Mouse (Mus musculus) left cerebral cortex, adult 9 months (tissue): ENCODE data around the gene Cacnb2.

Experiments used
- DNase-seq, 2 experiments: peaks; one replicate each; pipeline ENCODE4 v3.0.0; 2022; ENCODE audit warnings: low spot score in 2 of 2

Cacnb2 gene

DNA sequence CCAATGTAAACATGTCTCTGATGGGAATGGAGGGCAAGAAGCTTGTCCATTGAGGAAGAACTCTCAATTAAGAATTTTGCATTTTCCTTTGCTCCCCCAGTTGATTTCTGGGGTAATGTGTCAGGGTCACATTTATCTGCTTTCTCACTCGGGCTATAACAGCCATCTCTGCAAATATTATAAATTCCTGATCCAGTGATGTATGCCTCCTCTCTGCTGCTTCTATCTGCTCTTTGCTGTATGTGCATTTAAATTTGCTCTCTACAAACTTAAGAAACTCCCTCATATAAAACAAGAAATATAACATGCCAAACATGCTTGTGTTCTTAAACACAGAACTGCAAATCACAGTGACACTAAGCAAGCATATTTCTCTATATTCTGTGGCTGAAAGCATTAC lies 171.5 kb downstream of the Cacnb2 start:
- no peak for DNase-seq

DNA sequence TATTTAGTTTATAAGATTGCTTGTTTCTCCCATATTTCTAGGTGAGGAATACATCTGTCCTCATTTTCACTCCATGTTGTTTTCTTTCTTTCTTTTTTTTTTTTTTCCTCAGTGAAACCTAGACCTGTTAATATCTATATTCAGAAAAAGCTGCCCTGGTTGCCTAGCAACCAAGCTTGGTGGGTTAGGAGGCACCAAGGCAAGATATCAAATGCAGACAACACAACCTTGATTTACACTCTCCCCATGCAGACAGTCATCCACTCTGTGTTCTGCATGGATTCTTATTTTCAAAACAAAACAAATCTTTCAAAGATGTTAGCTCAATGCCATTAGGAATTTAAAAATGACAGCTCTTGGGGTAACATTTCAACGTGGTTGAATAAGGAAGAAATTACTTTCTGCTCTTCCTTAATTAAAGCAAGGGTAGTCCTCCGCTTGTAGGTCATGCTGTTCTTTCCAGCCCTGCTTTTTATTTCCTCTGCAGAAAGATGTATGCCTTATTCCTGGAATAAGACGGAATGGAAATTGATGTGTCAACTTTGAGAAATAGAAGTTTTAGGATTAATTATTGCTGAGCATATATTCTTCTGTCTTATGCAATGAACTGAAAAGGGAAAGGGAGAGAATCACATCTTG lies 172.1 kb downstream of the Cacnb2 start:
- DNase-seq = peak in 1 of 2 experiments; percentile 20

DNA sequence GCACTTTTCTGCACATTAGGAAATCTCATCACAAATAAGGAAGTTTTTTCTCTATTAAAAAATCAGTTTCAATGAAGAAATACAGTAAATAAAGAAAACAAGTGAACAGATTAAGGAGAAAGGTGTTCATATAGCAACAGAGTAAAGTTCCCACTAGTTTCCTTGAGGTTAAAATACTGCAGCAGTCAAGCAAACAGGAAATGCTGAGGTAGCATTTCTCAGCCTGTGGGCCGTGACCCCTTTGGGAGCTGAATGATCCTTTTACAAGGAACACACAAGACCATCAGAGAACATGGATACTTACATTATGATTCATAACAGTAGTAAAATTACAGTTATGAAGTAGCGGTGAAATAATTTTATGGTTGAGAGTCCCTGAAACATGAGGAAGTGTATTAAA lies 185.1 kb downstream of the Cacnb2 start:
- no peak for DNase-seq

- DNase-seq = no peak
Measured at GRCm38 (mm10) chr2:14801446-14802046, 198.7 kb downstream of the Cacnb2 start.

DNA sequence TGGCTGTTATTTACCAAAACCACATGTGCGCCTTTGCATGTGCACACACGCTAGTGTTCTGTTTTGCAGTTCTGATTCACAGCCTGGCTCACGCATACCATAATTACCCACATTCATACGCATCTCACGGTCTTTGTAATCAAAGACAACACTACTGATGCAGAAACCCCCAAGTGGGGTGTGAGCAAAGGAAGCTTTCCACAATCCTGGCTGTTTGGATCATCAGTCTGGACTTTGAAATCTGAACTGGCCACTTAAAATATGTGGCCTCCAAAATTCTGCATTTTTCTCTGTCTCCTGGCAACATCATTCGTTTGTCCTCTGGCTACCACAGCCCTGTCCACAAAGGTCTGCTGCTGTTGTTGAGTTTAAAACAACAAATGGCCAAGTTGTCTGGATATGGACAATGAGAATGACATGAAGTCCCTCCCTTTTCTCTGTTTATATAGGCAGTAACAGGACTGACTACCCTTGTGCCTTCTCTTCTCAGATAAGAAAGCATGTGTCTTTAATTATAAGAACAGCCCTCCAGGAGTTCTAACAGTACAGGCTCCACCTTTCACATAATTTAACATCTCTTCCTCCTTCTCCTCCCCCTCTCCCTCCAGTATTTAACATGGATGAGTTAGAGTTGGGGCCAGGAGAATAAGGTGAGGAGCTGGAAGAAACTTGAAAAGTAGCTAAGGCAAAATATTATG lies 204.9 kb downstream of the Cacnb2 start:
- no peak for DNase-seq

- DNase-seq = no peak
Measured at GRCm38 (mm10) chr2:14814977-14815376, 212.1 kb downstream of the Cacnb2 start.

DNA sequence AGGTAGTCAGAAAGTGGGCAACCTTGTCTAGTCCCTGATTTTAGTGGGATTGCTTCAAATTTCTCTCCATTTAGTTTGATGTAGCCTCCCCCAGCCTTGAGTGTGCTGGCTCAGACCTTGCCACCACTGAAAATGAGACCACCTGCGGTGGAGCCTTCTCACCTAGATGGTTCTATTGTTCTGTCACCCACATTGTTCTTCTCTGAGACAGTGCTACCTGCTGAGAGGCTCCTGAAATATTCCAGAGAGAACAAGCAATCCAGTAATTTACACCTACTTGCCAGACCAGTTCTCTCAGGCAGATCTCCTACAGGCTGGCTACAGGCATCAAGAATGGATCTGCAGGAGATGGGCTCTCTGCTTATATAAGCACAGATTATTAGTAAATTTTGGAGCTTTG lies 215.8 kb downstream of the Cacnb2 start:
- no peak for DNase-seq

DNA sequence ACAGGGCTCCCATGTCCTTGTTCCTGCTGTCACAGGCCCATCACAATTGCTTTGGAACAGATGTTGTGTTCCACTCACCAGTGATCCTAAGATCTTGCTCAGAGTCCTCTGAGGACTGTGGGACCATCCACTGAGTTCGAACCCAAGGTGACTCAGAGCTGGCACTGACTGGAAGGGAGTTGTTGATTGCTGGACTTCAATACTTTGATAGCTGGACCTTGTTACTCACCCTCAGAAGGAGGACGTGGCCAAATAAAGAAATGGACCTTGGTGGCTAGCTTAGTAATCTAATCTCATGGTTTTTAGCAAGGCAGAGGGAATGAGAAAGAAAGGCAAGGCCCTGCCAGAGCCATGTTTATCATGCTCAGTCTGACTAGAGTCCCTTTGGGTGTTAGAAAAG lies 218.1 kb downstream of the Cacnb2 start:
- no peak for DNase-seq

- DNase-seq = no peak
Measured at GRCm38 (mm10) chr2:14823105-14823504, 220.2 kb downstream of the Cacnb2 start.

- DNase-seq = no peak
Measured at GRCm38 (mm10) chr2:14823816-14824348, 221.0 kb downstream of the Cacnb2 start.

- DNase-seq = no peak
Measured at GRCm38 (mm10) chr2:14825146-14825545, 222.3 kb downstream of the Cacnb2 start.

DNA sequence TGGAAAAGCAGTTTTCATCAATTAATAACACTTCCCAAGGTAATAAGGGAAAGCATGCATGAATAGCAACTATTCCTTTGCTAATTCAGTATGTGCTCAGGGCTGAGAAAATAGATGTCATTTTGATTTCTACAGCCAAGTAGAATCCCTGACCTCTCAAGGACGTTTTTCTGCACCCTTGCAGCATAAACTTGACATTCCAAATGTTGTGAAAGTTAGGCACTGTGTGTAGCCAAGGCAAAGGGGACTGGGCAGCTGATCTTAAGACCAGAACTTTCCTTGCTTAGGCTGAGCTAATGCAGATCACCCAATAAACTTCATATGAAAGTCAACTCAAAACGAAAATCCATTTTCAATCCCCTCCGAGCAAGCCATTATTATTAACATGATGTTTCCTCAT lies 226.6 kb downstream of the Cacnb2 start:
- no peak for DNase-seq

DNA sequence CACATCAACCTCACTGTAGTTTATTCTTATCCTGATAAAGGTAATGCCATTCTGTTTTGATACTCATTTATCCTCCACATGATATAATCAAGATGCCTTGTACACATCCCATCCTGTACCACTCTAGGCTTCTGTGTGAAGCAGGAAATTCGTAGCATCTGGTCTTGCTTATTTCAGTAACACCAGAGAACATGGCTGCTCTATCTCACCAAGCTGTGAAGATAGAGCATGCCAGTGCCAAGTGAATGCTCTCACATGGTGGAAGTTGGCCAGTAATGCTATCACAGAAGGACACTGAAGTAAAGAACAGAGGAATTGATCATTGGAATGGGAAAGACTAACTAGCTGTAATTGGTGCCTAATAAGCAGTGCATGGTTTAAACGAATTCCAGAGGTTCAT lies 228.4 kb downstream of the Cacnb2 start:
- no peak for DNase-seq

DNA sequence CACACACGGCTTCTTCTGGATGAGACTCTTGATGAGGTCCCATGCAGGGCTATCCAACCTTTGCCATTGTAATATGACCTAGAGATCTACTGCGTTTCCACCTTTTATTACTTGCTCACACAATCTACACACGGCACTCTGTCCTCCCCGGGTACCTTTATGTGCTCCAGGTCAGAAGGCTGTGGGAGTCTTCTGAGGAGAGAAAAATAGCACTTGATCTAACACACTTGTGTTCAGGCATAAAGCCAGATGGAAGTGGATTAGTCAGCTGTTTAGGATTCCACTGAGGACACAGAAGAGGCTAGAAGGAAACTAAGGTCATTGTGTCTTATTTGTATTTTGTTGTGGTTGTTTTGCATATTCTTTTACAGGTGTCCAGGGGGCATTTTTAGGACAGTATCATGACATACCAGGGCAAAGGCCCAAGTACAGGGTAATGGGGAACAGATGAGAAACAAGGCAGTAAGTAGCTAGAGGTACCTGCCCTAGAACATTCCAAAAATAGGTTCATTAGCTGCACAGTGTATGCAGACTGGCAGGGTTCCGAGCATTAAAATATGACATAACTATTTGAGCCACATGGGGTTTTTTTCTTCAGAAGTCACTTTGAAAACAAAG lies 231.9 kb downstream of the Cacnb2 start:
- no peak for DNase-seq

DNA sequence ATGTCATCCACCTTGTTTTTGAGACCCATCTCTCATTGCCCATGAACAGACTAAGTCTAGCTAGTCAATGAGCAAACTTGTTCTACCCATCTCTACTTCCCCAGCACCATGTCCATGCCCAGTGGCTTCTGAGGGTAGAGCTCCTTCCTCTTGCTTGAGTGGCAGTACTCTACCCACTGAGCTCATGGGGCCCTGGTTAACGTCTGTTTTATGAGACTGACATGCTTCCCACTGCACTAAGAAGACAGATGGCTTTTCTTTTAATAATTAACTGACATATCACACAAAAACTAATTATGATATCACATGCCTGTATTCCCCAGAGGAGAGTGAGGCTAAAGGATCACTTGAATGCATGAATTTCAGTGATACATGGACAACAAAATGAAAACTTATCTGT lies 238.4 kb downstream of the Cacnb2 start:
- no peak for DNase-seq

DNA sequence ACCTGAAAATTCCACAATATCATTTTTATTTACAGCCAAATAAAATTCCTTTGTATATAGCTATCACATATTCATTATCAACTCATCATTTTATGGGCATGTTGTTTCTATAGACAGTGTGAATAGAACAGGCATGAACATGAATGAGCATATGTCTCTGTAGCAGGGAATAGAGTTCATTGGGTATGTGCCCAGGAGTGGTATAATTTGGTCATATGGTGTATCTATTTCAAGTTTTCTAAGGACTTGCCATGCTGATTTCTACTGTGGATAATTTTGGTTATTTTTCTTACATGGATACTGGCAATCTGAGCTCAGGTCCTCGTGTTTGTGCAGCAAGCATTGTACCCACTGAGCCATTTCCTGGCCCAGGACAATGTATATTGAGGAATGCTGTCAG lies 243.8 kb downstream of the Cacnb2 start:
- DNase-seq = no peak

DNA sequence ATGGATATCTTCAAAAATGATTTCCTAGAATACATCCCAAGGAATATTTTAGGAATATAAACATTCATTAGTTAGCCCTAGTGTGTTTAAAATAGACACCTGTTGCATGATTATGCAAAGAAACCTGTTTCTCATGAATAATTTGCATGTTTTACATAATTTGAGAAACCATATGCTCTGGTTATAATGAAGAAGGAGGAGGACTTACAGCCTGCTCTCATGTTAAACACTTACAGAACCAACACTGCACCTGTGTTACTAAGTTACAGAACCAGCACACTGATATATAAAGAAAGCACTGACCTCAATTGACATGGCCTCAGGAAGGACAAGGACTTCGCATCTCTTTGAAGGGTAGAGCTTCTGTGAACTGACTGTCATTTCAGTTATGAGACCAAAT lies 244.3 kb downstream of the Cacnb2 start:
- DNase-seq = no peak

DNA sequence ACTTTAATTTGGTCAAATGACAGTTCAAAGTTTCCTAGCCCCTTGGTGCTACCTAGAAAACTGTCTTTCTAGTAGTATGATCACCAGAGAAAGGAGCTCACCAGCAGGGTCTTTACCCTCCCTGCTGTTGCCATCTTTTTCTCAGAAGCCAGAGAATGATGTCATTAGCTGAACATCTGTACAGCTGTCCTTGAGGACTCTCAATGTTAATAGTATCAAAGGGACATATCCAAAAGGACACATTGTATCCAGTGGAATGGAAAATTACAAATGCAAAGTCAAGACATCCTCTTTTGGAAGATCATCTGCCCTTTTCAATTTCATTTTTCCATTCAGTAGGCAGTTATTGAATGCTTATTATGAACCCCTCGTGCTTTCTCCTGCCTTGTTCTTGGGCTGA lies 247.9 kb downstream of the Cacnb2 start:
- no peak for DNase-seq

GRCm38 (mm10) chr2:14851383-14851782 lies 248.5 kb downstream of the Cacnb2 start:
- no peak for DNase-seq

- no peak for DNase-seq
Measured at GRCm38 (mm10) chr2:14854054-14854453, 251.2 kb downstream of the Cacnb2 start.

DNA sequence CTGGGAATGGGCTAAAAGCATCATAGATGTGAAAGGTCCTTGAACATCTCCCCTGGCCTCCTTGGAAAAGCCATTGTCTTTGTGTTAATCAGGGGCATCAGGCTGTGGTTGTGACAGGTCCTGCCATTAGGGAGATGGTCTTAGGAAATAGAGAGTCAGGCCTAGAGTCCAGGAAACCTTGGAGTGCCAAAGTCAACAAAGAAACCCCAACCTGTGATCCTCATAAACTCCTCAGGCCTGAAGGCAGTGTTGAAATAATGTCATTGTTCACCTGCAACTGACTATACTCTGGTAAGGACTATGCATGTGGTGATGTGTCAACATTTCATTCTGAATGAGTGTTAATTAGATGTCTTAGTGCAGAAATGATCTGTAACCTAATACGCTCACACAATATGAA lies 255.4 kb downstream of the Cacnb2 start:
- DNase-seq = no peak

DNA sequence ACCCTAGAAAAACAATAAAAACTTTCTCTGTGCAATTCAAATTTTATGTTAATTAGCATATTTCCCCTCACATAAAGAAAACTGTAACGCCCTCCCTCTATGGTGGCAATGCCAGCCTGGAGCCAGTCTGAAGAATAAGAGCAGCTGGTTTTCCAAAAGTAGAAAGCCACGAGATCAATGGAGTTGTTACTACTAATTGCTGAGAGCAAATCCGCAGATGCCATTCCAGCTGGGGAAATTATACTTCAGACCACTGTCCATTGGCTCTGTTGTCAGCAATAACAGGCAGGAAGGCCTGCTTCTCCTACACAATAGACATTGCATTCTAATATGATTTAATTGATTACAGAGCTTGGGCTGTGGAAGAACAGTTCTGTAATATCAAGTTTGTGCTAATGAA lies 257.5 kb downstream of the Cacnb2 start:
- DNase-seq = no peak

GRCm38 (mm10) chr2:14861613-14862012 lies 258.7 kb downstream of the Cacnb2 start:
- DNase-seq = no peak
